Mouse (Mus musculus) testis, adult 2 months (tissue): ENCODE results near the gene Aox4.

Experiments
- CTCF ChIP-seq: fragments of 200-500 bp; IDR thresholded peaks from 2 replicates; pipeline ENCODE4 v1.5.1; 2012; ENCODE audit warnings: low read depth, mild to moderate bottlenecking, inconsistent platforms, low read length, moderate library complexity; ENCODE audit not compliant: control insufficient read depth, insufficient read depth, insufficient replicate concordance
- POLR2A ChIP-seq: fragments of 200-500 bp; IDR thresholded peaks from 2 replicates; pipeline ENCODE4 v1.6.1; 2012; ENCODE audit warnings: low read depth, mild to moderate bottlenecking, inconsistent platforms, low read length, moderate library complexity; ENCODE audit not compliant: control insufficient read depth

- TF ChIP-seq POLR2A = no peak
- no peak for TF ChIP-seq CTCF
Observed at GRCm38 (mm10) chr1:58278026-58278425, 67.8 kb downstream of the Aox4 start, which contains the start of gene Aox2.
